Mouse (Mus musculus) neural tube, embryonic 11.5 days (tissue): Measurements from ENCODE around the gene Ehmt1. TPM values are rescaled to one million over a fixed set of nuclear protein-coding genes. Genes with fewer than 3 reads are reported as not detected.

Source experiments
- ATAC-seq: fragments of 200-750 bp; cut with Nextera tagmentation; 2 replicates; pipeline ENCODE4 v1.8.0; 2017; ENCODE audit warnings: moderate number of reproducible peaks, mild to moderate bottlenecking, moderate TSS enrichment, moderate library complexity; ENCODE audit not compliant: insufficient read depth, low FRiP score, low TSS enrichment
- DNase-seq: peaks from one replicate; pipeline ENCODE4 v3.0.0-alpha.2; 2015; ENCODE audit warnings: low spot score
- H3K27ac ChIP-seq: fragments of 300-500 bp; sonication (generic); 2 replicates; pipeline ENCODE4 v1.5.1; 2014; ENCODE audit warnings: low read depth, mild to moderate bottlenecking, low read length
- H3K27me3 ChIP-seq: fragments of 300-500 bp; sonication (generic); 2 replicates; pipeline ENCODE4 v1.6.1; 2014; ENCODE audit warnings: mild to moderate bottlenecking, low read length, mixed read lengths; ENCODE audit not compliant: control insufficient read depth, insufficient read depth
- H3K36me3 ChIP-seq: fragments of 300-500 bp; sonication (generic); 2 replicates; pipeline ENCODE4 v1.6.1; 2014; ENCODE audit warnings: mild to moderate bottlenecking, low read length, moderate library complexity, mixed read lengths; ENCODE audit not compliant: control insufficient read depth, insufficient read depth
- H3K4me1 ChIP-seq: fragments of 300-500 bp; sonication (generic); 2 replicates; pipeline ENCODE4 v1.6.1; 2014; ENCODE audit warnings: low read length, mixed read lengths; ENCODE audit not compliant: control insufficient read depth, insufficient read depth
- H3K4me2 ChIP-seq: fragments of 300-500 bp; sonication (generic); 2 replicates; pipeline ENCODE4 v1.6.1; 2014; ENCODE audit warnings: low read depth, mild to moderate bottlenecking, moderate library complexity
- H3K4me3 ChIP-seq: fragments of 300-500 bp; sonication (generic); 2 replicates; pipeline ENCODE4 v1.5.1; 2014; ENCODE audit warnings: low read depth, low read length
- H3K9ac ChIP-seq: fragments of 300-500 bp; sonication (generic); 2 replicates; pipeline ENCODE4 v1.6.1; 2014; ENCODE audit warnings: mild to moderate bottlenecking, low read length
- H3K9me3 ChIP-seq: fragments of 300-500 bp; sonication (generic); 2 replicates; pipeline ENCODE4 v1.6.1; 2016; ENCODE audit warnings: low read length; ENCODE audit not compliant: control insufficient read depth
- WGBS: fragments of 180-500 bp; shearing (Covaris S2); extraction: QIAGEN DNeasy Blood & Tissue Kit; methylation state at CpG from one replicate; pipeline ENCODE4 v1.1.7; 2014; 5-methylcytosine and 5-hydroxymethylcytosine counted together
- polyA plus RNA-seq: library from polyadenylated mRNA; unstranded; fragments of >200 nt; fragmentation: Nextera tagmentation; extraction: Ambion mirVana; gene quantifications from 2 replicates; pipeline ENCODE4 v1.2.1, GENCODE M21; 2014

Gene Ehmt1
- polyA plus RNA-seq, 1 experiment from 2014 or later, result 113 TPM

DNA sequence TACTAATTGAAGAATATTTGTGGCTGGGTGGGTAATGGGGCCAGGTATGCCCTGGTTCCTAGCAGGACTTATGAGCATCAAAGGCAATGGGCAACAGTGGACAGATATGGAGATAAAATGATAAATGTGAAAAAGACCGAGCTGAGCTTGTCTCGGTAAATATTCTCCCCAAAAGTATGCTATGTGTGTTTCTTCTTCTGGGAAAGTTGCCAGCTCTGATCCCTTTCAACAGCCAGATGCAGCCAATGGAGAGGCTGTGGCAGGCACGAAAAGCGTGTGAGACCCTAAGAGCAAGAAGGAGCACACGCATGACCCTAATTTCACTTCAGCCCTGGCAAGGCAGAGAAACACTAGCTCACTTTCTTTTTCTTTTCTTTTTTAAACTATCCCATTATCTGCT is 18.4 kb downstream of the Ehmt1 start:
- Histone ChIP-seq H3K9me3 (no peaks in the 10 kb centered on the region), H3K27me3 (no peaks in the 10 kb centered on the region), H3K4me2 (no peak overlapping the region), H3K4me1 (peaks cover 5% of the 10 kb centered on the region), H3K27ac (no peak overlapping the region), H3K4me3 (no peak overlapping the region), H3K36me3 (no peaks in the 10 kb centered on the region), H3K9ac (no peak overlapping the region)
- no peak for DNase-seq
- WGBS, result 93% methylated on average over 5 of the region's 5 CpGs
- no peak for ATAC-seq

DNA sequence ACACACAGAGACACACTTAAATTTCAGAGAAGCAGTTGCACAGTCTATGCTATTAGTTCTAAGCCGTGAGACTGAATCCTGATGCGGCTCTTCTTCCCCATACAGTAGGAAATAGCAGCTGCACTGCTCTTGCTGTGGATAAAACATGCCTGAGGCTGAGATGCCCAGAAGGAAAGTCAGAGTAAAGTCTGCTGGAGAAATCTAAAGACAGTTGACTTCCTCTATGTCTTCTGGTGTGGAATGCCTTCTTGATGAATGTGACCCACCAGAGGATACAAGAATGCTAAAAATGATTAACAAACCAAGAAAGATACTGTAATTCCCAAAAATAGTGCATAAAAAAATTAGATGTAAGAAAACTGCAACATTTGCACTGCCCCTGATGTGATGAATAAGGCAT is 20.1 kb downstream of the Ehmt1 start:
- DNase-seq (no peak), ATAC-seq (no peak)
- Histone ChIP-seq H3K9ac (no peak overlapping the region), H3K36me3 (no peaks in the 10 kb centered on the region), H3K27ac (no peak overlapping the region), H3K9me3 (no peaks in the 10 kb centered on the region), H3K4me2 (no peak overlapping the region), H3K4me1 (no peaks in the 10 kb centered on the region), H3K4me3 (no peak overlapping the region), H3K27me3 (no peaks in the 10 kb centered on the region)
- 93% methylated on average over 2 of the region's 2 CpGs for WGBS

DNA sequence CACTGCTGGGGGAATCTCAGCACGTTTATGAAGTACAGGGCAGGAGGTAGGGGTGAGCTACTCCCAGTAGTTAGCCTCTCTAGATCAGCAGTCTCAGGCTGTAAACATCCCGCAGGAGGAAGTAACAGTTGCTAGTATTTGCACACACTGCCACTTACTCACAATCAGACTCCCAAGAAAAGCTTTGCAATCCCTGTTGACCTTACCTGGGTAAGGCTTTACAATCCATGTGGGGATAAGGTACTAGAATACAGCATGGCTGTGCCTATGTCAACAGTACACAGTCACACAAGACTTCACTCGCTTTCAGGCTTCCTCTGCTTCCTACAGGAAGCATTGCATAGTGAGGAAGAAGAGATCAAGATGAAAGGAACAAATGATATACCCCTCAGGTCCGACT is 22.7 kb downstream of the Ehmt1 start:
- no peak overlapping the region for H3K9ac ChIP-seq
- WGBS, result 88% methylated on average over 4 of the region's 4 CpGs
- no peak overlapping the region for H3K27ac ChIP-seq
- H3K4me2 ChIP-seq, result no peak overlapping the region
- no peak overlapping the region for H3K4me3 ChIP-seq
- no peaks in the 10 kb centered on the region for H3K36me3 ChIP-seq
- H3K9me3 ChIP-seq, result no peaks in the 10 kb centered on the region
- ATAC-seq, result no peak
- no peak for DNase-seq
- H3K27me3 ChIP-seq, result no peaks in the 10 kb centered on the region
- H3K4me1 ChIP-seq, result no peaks in the 10 kb centered on the region

DNA sequence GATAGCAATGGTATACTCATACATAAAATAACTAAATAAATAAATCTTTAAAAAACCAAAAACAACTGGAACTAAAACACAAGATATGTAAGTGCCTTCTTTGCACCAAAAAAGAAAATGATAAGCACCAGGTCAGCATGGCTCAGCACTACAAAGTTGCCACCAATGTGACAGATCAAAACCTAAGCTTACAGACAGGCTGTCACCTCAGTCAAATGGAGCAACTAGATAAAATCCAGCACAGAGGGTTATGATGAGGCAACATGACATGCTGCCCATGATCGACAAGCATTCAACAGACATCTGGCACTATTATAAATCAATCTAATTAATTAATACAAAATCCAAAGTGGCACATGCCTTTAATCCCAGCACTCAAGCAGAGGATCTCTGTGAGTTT is 25.2 kb downstream of the Ehmt1 start:
- WGBS, result 88% methylated on average over 1 of the region's 1 CpGs
- H3K4me1 ChIP-seq, result no peaks in the 10 kb centered on the region

GRCm38 (mm10) chr2:24892318-24892717 is 27.1 kb downstream of the Ehmt1 start:
- H3K36me3 ChIP-seq, result no peaks in the 10 kb centered on the region
- ATAC-seq, result no peak
- no peak overlapping the region for H3K27ac ChIP-seq
- no peak overlapping the region for H3K9ac ChIP-seq
- no peaks in the 10 kb centered on the region for H3K27me3 ChIP-seq
- no peak overlapping the region for H3K4me2 ChIP-seq
- H3K4me1 ChIP-seq, result no peaks in the 10 kb centered on the region
- no peak overlapping the region for H3K4me3 ChIP-seq
- no peak for DNase-seq
- H3K9me3 ChIP-seq, result no peaks in the 10 kb centered on the region
- WGBS, result 90% methylated on average over 5 of the region's 5 CpGs

More for the DNA sequence above, 25.2 kb downstream of the Ehmt1 start:
- H3K27ac ChIP-seq, result no peak overlapping the region
- ATAC-seq (no peak), DNase-seq (no peak)
- H3K36me3 ChIP-seq, result no peaks in the 10 kb centered on the region
- no peaks in the 10 kb centered on the region for H3K27me3 ChIP-seq
- no peak overlapping the region for H3K4me2 ChIP-seq
- H3K9me3 ChIP-seq, result no peaks in the 10 kb centered on the region
- no peak overlapping the region for H3K9ac ChIP-seq
- H3K4me3 ChIP-seq, result no peak overlapping the region

DNA sequence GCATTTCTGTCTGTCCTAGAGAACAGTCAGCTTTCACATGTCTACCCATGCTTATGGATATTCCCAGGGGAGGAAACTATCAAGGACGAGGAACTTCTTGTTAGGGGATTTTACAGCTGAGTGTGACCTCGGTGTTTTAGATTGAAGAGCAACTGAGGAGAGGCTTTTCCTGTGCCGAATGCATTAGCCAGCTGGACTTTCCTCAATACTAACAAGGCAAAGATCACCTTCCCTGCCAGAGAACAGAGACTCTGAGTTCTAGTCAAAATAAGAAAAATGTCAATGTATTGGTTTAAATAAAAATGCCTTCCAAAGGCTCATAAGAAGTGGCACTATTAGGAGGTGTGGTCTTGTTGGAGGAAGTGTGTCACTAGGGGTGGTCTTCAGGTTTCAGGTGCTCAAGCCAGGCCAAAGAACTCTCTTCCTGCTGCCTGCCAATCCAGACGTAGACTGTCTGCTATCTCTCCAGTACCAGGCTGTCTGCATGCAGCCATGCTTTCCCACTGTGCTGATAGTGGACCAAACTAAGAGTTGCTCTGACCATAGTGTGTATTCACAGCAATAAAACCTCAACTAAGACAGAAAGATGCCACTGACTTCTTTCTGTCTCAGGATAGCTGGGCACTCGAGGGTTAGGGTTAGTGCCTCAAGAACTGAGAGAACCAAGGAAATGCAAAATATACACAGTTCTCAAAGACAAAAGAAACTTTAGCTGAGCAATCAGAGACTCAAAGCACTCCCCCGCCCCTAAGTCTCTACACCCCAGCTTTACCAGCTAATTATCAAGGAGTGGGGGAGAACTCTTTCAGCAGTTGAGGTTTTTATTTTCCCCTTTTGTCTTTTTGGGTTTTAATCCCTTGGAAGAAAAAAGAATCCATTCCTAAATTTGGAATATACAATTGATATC is 28.6 kb downstream of the Ehmt1 start:
- Histone ChIP-seq H3K9me3 (no peaks in the 10 kb centered on the region), H3K4me1 (no peaks in the 10 kb centered on the region), H3K4me3 (no peak overlapping the region), H3K27me3 (no peaks in the 10 kb centered on the region), H3K36me3 (peaks cover 3% of the 10 kb centered on the region; the same call in 1 of the 2 replicates), H3K27ac (no peak overlapping the region), H3K4me2 (no peak overlapping the region), H3K9ac (no peak overlapping the region)
- DNase-seq (no peak), ATAC-seq (no peak)
- 72% methylated on average over 6 of the region's 6 CpGs for WGBS

DNA sequence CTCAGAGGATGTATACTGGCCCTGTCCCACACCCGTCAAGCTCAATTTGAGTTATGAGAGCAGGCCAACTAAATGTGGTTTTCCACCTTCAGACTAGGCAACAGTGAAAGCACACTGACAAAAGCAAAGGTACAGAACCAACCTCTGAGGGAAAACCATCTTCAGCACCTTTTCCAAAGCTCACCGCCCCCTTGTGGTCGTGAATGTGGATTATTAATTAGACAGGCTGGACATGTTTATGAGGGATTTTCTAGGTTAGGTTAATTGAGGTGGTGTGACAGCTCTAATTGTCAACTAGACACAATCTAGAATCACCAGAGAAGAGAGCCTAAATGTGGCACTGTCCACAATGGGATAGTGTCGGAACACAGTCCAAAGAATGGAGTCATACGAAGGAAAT is 30.5 kb downstream of the Ehmt1 start:
- no peak for DNase-seq
- Histone ChIP-seq H3K9ac (no peak overlapping the region), H3K9me3 (no peaks in the 10 kb centered on the region), H3K27ac (no peak overlapping the region), H3K36me3 (peaks cover 3% of the 10 kb centered on the region; the same call in 1 of the 2 replicates), H3K4me2 (no peak overlapping the region), H3K4me3 (no peak overlapping the region), H3K4me1 (no peaks in the 10 kb centered on the region), H3K27me3 (no peaks in the 10 kb centered on the region)
- WGBS, result 87% methylated on average over 5 of the region's 5 CpGs
- no peak for ATAC-seq

DNA sequence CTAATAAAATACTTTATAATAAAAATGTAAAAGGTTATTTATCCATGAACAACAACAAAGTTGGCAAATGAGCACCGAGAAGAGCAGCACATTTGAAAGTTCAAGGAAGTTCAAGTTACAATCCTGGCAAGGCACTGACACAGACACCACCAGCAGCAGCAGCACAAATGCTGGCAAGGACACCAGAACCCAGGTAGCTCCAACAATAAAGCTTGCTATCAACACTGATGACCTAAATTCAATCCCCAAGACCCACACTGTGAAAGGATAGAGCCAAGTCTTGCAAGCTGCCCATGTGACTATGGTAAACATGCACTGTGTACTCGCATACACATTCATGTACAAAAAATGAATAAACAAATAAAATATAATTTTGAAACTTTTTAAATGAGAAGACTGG is 38.7 kb downstream of the Ehmt1 start:
- no peaks in the 10 kb centered on the region for H3K4me1 ChIP-seq
- ATAC-seq (no peak), DNase-seq (no peak)
- no peak overlapping the region for H3K27ac ChIP-seq
- H3K9me3 ChIP-seq, result no peaks in the 10 kb centered on the region
- no peak overlapping the region for H3K9ac ChIP-seq
- 95% methylated on average over 2 of the region's 2 CpGs for WGBS
- H3K4me3 ChIP-seq, result no peak overlapping the region
- no peak overlapping the region for H3K4me2 ChIP-seq
- H3K36me3 ChIP-seq, result peaks cover 6% of the 10 kb centered on the region
- no peaks in the 10 kb centered on the region for H3K27me3 ChIP-seq

- Histone ChIP-seq H3K4me2 (no peak overlapping the region), H3K27ac (no peak overlapping the region), H3K9ac (no peak overlapping the region), H3K9me3 (no peaks in the 10 kb centered on the region), H3K27me3 (no peaks in the 10 kb centered on the region), H3K36me3 (peaks cover 3% of the 10 kb centered on the region; the same call in 1 of the 2 replicates), H3K4me3 (no peak overlapping the region), H3K4me1 (no peaks in the 10 kb centered on the region)
- no peak for DNase-seq
- WGBS, result 100% methylated on average over 1 of the region's 1 CpGs
- ATAC-seq, result no peak
Observed at GRCm38 (mm10) chr2:24870952-24871351, 48.5 kb downstream of the Ehmt1 start.
